Mouse (Mus musculus): ENCODE data around the gene Grwd1.
A peak's percentile ranks its signal among the peaks of the same experiment; 100 is the strongest.

The Grwd1 gene

DNA sequence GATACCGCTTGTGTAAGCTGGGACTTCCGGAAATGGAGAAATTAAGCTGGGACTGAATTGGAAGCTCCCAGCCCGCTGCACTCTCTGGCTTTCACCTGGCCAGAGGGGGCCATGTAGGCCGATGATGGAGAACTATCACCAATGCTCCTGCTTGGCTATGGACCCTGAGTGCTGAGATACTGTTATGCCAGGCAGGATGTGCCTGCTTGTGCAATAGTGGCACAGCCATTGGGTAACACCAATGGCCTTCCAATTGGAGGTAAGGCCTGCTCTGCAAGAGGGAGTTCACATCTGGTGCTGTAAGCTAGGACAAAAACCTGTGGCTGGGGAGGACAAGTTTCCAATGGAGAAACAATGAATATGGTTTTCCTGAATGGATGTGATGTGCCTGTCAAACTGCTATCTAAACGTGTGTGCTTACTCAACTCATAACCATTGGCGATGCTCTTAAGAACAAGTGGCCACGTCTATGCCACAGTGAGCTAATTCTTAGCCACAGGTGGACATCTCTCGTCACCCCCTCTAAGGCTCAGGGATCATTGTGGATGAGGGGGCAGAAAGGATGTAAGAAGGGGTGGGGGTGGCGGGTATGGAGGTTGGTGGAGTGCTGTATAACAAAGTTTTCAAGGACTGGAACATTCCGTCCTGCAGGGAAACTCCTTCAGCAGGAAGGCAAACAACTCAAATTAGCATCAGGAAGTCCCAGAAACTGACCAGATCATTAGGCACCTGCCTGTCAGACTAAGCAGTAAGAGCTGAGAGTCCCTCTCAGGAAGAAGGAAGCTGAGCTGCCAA is 12.4 kb upstream of the Grwd1 start:
- no peak for DNase-seq (ENCODE audit: low spot score)

DNA sequence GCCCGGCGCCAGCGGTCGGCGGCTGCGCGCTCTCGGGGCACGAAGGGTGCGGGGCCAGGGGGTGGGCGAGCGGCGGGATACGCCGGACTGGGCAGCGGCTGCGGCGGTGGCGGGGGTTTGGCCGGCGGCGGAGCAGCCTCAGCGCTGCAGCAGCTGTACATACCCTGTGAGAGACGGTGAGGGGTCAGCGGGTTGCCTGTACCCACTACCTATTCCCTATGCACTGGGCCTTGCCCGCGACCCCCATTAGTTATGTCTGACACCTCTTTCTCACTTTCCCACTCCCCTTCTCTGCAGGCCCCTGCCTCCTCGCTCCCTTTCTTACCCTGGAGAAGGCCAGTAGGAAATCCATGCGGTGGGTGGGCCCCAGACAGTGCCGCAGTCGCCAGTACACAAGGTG is 3.2 kb upstream of the Grwd1 start:
- no peak for DNase-seq (ENCODE audit: low spot score)

DNA sequence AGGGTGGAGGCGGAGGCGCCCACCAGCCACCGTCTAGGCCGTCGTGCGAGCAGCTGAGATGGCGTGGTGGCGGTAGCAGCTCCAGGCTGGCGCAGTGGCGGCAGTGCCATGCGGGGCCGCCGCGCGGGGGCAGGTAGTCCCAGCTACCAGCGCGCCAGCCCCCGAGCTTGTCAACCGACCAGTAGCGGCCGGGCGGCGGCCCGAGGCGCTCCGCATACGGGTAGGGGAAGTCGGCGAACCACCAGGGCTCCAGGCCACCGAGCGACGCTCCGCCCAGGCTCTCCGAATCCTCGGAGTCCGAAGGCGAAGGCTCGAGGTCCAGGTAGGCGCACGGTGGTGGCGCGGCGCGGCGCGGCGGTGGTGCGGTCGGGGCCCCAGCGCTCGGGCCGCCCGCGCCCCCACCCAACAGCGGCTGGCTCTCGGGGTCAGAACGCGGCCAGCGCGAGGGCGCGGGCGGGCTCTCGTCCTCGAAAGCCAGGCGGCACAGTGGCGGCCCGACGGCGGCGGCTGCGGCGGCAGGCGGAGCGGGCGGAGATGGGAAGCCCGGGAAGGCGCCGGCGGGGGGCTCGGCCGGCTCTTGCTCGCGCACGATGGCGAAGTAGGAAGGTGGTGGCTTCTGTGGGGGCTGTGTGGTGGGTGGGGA is 2.5 kb upstream of the Grwd1 start:
- DNase-seq (ENCODE audit: low spot score): no peak

DNA sequence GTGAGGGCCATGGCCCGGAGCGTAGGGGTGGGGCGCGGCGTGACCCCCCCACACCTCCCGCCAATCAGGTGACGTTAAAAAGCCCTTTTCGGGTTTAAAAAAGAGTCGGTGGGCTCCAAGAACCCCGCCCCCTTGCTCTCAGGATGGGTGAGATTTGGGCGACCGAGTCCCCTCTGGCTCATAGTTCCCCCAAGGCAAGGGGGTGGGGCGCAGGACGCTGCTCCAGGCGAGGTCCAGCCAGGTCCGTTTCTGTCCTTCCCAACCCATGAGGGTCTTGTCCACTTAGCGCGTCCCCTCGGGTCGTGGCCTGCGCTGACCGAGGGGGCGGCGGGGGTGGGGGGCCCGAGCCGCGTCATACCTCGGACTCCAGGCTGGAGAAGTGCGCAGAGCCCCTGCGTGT is 1.7 kb upstream of the Grwd1 start:
- DNase-seq (ENCODE audit: low spot score): no peak

DNA sequence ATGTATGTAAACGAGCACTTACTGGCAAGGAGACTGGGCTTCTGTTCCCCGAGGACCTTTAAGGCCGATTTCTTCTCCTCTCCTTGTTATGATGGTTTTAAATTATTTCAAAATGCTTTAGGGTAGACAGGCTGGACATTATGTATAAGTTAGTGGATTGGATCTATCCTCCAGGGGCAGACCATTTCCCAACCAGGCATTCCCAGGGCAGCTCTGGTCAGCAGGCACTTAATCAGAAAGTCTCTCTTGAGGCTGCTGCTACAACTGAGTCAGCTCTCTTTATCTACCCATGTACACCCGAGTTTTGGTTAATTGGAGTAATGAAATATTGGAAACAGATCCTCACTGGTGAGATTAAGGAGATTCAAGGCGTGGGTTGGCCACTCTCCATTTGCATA is 383 bp upstream of the Grwd1 start:
- DNase-seq (ENCODE audit: low spot score): no peak

DNA sequence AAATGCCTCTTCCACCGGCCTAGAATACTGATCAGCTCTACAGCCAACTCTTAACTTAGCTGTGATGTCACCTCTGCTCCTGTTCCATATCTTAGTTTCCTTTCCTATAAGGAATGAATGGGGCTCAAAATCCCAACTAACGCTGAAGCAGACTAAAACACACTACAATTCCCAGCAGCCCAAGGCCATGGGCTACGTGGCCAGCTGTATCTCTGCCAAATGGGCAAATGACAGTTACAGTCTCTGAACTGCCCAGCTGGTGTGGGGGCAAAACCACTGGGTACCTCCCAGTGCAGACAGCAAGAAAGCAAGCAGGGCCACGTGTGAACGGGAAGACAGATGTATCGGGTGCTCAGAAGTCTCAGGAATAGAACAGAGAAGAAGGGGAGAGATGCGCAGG is 4.1 kb downstream of the Grwd1 start:
- no peak for DNase-seq (ENCODE audit: low spot score)

DNA sequence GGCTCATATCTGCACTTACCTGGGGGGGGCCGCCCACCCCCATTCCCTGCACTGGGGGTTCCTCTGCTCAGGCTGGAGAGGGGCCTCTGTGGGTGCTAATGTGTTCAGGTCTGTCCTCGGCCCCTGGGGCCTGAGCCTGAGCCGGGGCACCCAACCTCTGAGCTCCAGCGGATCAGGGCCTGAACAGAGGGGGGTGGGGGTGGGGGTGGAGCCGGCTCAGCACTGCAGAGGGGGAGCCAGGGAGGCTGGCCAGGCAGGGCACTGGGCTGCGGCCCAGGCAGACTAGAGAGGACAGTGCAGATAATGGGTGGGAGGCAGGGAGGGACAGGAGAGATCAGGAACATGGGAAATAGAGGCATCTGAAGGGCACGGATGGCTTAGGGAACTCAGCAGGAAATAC is 6.1 kb downstream of the Grwd1 start, which contains the start of gene Kcnj14:
Gene Kcnj14, minus strand, starts transcription at position 185 of the 400 bp plus-strand sequence.
- DNase-seq (ENCODE audit: low spot score): no peak

DNA sequence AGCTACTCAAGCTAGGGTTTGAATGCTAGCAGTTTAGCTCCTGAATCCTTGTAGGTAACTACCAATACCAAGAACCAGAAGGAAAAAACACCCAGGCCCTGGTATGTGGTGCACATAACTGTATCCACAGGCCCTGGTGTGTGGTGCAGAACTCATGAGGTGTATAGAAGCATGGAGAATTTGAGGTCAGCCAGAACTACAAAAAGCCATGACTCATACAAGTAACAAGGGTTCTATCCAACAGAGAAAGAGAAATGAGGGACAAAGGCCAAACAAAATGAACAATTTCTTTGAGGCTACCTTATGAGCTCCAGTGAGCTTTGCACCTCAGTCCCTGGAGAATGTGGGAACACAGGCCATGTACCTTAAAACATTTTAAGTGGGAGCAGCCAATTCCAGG is 9.8 kb downstream of the Grwd1 start:
- DNase-seq (ENCODE audit: low spot score): no peak

DNA sequence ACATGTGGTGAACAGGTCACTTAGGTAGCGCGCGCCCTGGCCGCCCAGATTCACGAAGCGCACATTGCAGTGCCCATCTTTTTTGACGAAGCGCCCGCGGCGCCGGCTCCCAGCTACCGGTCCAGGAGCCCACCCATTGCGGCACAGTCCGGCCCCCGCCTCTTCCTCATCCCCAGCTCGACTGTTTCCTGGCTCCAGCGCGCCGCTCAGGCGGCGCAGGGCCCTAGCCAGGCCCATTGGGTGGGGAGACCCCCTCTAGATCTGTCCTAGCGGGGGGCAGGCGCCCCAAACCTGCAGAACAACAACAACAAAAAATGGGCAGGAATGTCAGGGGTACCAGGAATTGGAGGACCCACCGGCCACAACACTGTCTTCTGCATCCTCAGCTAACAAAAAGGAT is 10.9 kb downstream of the Grwd1 start:
- no peak for DNase-seq (ENCODE audit: low spot score)

DNA sequence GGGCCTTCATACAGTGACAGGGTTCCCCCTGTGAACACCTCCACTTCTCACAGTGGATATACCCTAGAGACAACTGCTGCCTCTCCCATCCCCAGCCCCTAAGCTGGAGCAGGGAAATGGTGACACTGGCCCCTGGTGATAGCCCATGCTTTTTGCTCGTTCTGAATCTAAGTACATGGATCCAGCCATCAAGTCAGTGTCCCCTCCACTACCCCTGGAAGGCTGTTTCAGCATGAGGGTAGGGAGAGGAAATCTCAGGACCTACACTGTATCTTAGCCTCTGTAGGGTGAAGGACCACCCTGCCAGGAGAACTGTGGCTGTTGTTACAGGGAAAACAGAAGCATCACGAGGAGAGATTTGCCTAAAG is 14.8 kb downstream of the Grwd1 start:
- no peak for DNase-seq (ENCODE audit: low spot score)

DNA sequence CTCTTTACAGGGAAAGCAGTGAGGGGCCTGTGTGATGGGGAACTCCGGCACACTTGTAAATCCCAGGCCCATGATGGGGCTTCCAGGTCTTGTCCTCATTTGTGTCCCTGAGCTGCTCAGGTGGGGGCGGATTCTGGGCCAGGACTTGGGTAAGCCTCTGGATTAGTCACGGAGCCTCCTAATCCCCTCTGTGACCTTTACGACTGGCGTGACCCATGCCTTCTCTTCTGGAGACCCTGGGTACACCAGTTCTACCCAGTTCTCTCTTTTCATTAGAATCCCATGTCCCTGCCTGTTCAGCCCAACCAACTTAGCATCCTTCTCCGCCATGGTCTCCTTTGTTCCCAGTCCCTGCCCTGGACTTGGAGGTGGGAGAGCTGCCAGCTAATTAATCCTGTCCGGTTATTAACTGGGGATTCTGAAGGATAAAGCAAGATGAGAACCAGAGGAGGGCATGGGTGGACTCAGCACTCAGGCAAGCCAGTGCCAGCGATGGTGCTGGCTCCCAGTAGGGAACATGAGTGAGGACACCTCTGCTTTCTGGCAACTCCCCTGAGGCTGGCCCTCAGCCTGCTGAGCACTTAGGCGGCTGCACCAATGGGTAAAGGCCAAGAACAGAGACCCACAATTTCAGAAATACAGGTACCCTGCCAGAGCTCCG is 15.3 kb downstream of the Grwd1 start:
- DNase-seq (ENCODE audit: low spot score): no peak

DNA sequence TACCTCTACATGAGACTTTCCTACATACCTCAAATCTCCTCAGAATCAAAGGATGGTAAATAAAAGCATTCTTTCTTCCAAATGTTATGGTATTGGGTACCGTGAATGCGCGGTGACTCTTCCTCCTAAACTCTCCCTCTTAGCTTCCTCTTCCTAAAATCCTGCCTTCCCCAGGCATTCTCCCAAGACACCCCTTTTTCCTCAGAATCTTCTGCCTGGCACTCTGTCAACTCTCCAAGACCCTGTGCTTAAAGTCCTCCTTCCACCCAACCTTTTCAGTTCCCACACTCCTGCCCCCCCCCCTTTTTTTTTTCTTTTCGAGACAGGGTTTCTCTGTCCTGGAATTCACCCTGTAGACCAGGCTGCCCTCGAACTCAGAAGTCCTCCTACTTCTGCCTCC is 15.9 kb downstream of the Grwd1 start:
- no peak for DNase-seq (ENCODE audit: low spot score)

DNA sequence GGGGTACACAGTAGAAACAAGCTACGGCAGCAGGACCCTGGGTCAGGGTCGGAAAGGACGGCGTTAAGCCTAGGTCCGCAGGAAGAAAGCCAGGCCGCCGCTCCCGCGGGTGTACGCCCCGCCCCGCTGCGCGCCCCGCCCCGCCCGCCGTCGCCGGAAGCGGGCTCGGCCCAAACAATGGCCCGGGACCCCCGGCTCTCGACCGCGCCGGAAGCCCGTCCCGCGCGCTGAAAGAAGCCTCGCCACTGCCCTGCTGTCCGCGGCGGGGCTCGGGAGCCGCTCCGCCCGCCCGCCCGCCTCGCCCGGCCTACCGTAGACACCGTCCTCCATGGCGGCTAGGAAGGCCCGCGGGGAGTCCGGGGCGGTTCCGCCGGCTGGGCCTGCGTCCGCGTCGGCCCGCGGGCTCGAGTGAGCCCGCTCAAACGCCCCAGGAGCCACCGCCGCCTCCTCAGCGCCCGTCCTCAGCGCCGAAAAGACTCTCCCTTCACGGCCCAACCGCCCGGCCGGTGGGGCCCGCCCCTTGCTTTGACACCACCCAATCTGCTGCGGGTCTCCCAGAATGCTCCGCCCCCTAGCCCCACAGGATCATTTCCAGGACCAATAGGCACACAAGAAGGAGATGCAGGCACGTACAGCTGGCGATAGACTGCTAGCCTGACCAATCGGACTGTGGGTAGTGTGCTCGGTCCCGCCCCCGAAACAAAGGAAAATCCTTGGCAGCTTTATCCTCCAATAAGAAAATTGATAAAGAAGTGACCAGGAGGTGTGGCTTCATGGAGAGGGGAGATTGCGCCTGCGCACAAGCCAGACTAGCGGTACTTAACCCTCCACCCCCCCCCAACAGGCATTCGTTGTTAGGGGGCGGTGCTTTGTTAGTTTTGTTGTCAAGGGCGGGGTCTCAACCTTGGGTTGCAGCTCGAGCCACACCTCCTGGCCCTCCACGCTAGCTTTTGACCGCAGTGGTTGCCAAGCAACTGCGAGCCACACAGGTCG is 16.7 kb downstream of the Grwd1 start, which contains the start of gene Cyth2:
Gene Cyth2, minus strand, starts transcription at position 795 of the 993 bp plus-strand sequence.
- DNase-seq (ENCODE audit: low spot score): peak; percentile 99

DNA sequence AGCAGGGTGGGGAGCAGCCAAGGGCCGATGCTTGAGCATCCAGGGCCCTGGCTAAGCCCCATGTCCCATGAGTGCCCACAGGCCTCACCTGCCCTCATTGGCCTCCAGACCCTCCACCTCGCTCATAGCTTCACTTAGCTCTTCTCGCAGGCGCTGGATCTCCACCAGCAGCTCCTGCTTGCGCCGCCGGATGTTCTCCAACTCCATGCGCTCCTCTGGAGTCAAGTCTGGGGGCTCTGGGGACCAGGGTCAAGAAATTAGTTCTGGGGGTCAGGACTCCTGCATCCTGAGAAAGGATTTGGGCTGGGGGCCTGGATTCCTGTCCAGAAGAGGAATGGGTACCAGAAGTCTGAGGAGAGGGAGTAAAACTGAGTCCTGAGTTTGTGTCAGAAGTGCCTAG is 17.8 kb downstream of the Grwd1 start:
- no peak for DNase-seq (ENCODE audit: low spot score)

DNA sequence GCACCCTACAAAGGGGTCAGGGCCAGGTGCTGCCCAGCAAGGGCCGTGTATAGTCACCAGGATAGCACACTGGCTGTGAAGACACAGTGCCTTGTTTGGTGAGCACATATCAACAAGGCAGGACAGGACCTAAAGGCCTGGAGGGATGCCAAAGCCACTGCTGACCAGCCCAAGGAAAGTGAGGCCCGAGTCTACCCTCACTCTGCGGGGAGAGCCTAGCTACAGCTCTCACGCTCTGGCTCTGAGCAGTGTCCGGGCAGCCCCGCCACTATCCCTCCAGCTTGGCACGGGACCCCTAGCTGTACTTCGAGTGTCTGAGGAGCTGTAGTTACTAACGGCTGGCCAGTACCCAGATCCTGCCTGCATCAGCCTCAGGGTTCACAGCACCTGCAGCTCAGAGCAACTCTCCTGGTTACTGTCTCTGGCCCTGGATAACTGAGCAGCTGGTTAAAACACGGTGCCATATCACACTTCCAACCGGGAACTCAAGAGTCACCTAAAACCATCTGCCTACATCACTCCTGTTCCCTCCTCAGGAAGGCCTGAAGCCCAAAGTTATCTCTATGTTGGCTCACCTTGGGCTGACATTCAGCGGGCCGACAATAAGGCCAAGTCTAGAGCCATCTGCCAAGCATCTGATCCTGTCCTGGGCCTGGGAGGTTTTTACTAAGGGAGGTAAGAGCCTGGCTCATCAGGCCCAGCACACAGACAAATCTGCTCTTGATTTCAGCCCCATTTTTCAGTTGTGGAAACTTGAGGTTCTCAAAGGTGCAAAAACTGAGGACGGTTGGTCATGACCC is 21.3 kb downstream of the Grwd1 start:
- DNase-seq (ENCODE audit: low spot score): no peak

DNA sequence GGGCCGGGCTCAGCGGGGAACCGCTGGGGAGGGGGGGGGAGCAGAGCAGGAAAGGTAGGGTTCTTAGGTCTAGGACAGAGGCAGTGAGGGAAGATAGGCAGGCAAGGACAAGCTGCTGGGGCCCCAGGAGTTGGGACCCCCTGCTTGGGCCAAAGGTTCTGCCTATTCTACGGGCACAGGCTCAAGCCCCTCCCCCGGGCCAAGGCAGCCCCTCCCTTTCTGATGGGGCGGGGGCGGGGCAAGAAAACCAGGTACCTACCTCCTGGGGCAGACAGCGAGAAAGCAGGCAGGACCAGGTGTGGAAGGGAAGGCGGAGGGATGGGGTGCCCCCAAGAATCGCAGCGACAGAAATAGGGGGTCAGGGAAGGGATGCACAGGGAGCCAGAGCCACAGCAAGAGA is 22.3 kb downstream of the Grwd1 start:
- DNase-seq (ENCODE audit: low spot score): no peak

DNA sequence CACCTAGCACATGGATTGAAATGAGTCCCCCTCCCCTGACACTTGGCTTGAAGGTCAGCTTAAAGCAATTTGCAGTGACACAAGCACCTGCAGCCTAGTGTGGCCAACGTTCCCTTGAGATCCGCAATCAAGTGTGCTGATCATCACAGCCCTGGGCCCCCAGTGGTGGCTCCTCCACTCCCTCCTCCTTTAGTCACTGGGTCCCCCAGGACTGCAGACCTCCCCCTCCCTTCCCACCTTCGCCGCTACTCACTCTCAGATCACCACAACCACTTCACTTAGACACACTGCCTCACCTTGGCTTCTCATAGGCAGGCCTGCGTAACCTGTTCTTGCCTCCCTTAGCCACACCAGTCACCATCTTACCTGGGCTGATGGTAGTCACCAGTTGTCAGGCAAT is 24.8 kb downstream of the Grwd1 start:
- no peak for DNase-seq (ENCODE audit: low spot score)

DNA sequence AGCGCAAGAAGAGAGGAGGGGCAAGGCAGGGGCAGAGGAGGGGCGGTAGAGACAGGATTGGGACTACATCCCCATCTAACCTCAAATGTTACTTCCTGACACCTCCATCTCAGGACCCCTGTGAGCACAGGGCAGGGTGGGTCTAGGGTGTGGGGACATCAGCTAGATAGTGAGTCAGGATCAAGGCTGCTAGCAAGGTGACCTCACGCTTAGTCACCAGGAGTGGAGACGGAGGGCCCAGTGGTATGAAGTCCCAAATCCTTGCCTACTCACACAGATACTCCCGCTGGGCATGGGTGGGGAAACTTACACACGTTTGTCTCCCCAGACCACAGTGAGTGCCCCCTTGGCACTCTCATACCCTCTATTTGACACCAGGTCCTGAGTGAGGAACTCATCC is 28.2 kb downstream of the Grwd1 start:
- DNase-seq (ENCODE audit: low spot score): no peak

DNA sequence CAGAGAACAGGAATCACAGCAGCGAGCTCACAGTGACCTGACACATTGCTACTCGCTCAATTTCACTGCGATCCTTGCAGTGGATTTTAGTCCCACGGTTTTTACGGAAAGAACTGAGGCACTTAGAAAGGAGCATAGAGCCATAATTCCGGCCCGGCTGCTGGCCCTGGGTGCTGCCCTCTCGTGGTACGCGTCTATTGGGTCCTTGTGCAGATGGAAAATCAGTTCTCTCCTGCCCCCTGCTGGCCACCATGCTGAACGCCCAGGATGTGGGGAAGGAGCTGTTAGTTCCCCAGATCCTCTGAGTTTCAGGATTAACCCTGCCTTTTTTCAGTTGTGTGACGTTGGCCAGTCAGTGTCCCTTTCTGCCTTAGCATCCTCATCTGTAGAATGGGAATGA is 29.4 kb downstream of the Grwd1 start:
- DNase-seq (ENCODE audit: low spot score): peak; percentile 91

DNA sequence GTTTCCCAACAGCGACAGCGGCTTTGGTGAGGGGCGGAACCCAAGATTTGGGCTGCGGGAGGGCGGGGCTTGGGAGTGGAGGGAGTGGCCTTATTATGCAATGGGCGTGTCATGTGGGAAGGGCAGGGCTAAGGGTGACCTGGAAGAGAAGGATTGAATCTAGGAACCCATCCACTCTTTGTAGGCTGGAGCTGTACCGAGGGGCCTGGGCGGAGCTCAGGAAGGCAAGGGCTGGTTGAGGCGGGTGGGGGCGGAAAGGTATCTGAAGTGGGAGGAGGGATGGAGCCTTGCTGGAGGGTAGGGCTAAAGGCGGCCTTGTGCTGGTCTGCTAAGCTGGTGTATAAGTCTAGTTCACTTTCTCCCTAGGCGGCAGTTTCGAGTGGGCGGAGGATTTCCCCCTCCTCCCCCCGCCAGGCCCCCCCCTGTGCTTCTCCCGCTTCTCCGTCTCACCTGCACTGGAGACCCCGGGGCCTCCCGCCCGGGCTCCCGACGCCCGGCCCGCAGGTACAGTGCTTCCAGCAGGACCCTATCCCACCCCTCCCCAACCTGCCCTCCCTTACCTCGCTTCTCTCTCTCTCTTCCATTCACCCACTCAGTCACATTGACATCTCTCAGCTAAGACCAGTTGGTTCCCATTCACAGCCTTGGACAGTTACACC is 30.1 kb downstream of the Grwd1 start:
- no peak for DNase-seq (ENCODE audit: low spot score)

DNA sequence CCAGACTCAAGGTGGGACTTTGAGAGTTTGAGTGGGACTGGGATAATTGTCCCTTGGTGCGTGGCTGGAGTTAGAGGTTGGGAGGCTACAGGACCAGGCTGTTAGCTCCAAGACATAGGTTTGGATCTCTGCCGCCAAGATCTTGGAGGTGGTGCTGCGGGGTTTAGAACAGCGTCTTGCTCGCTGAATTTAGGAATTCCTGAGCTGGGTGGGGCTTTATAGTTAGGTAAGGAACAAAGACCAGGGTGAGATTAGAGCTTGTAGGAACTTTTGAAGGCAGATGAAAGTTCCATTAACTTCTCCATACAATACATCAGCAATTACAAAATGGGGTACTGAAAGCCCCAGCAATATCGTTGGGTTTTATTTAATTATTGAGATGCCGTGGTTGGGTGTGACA is 30.7 kb downstream of the Grwd1 start:
- DNase-seq (ENCODE audit: low spot score): no peak
